Mouse (Mus musculus): ENCODE results near the gene Gpr146. TPM values are rescaled to one million over a fixed set of nuclear protein-coding genes. Genes with fewer than 3 reads are reported as not detected.

Gpr146 gene
- total and polyA plus RNA-seq, 2 experiments from 2014 or later: 23.0 to 38.2 TPM

DNA sequence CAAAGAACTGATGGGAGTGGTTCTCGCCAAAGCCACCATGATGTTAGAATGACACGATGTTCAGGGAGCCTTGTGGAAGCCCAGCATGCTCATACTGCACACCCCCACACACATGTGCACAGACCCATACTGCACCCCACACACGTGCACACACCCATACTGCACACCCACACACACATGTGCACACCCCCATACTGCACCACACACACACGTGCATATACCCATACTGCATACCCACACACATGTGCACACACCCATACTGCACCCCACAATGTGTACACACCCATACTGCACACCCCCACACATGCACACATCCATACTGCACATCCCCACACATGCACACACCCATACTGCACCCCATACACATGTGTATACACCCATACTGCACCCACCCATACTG, 41.9 kb upstream of the Gpr146 start:
- TF ChIP-seq EP300 (IDR thresholded peaks at IDR 0.05; ENCODE audit: low read depth) (no peak), CTCF (IDR thresholded peaks at IDR 0.05; ENCODE audit: low read depth) (no peak)
- H3K36me3 ChIP-seq (replicated peaks; ENCODE audit: control insufficient read depth, insufficient read depth, low read length): peaks cover 39% of the 10 kb centered on the region

DNA sequence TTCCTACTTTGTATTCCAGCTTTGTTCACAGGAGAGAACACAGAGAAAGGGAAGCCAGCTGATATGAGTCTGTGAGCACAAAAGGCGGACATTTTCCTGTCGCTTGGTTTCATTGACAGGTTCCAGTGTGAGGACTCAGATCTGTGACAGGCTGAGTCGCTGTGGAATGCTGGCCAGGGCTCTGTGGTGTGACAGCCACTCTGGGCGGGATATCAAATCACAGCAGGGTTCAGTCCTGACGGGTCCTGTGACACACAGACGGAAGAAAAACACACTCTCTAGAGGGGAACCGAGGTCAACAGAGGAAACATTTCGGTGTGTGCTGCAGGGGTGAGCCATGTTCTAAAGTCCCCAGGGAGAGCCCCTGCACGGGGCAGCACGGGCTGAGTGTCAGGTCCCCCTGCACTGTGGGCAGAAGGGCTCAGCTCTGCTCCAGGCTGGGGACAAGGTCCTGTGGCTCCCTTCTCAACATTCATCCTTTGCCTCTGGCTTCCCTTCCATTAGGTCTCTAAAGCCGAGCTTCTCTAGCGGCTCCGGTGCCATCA, 39.6 kb upstream of the Gpr146 start:
- Histone ChIP-seq H3K9ac (replicated peaks; ENCODE audit: low read depth, low read length) (no peak overlapping the region), H3K4me2 (ENCODE audit: low read depth, low read length) (no peak overlapping the region), H3K36me3 (replicated peaks; ENCODE audit: control insufficient read depth, insufficient read depth, low read length) (peaks cover 58% of the 10 kb centered on the region), H3K4me3 (ENCODE audit: low read depth, low read length) (no peak overlapping the region), H3K9me3 (replicated peaks; ENCODE audit: control insufficient read depth, low read length) (no peaks in the 10 kb centered on the region), H3K4me1 (ENCODE audit: control insufficient read depth, insufficient read depth) (peaks cover 9% of the 10 kb centered on the region; the same call in 1 of the 2 replicates), H3K27ac (ENCODE audit: low read depth) (peak overlapping the region; percentile 70), H3K27me3 (ENCODE audit: control insufficient read depth, insufficient read depth, low read length) (no peaks in the 10 kb centered on the region)
- 25% methylated on average over 13 of the region's 13 CpGs for WGBS
- DNase-seq (ENCODE audit: low spot score) (peak; percentile 69), ATAC-seq (ENCODE audit: insufficient read depth, low read depth) (peak; percentile 84)
- no peak for TF ChIP-seq EP300 (IDR thresholded peaks at IDR 0.05; ENCODE audit: low read depth)
- no peak for TF ChIP-seq CTCF (IDR thresholded peaks at IDR 0.05; ENCODE audit: low read depth)

More for the DNA sequence above, 41.9 kb upstream of the Gpr146 start:
- no peak overlapping the region for H3K9ac ChIP-seq (replicated peaks; ENCODE audit: low read depth, low read length)
- no peaks in the 10 kb centered on the region for H3K27me3 ChIP-seq (ENCODE audit: control insufficient read depth, insufficient read depth, low read length)
- H3K4me2 ChIP-seq (ENCODE audit: low read depth, low read length): no peak overlapping the region
- H3K9me3 ChIP-seq (replicated peaks; ENCODE audit: control insufficient read depth, low read length): no peaks in the 10 kb centered on the region
- no peak for ATAC-seq (ENCODE audit: insufficient read depth, low read depth)
- DNase-seq (ENCODE audit: low spot score): no peak
- no peak overlapping the region for H3K27ac ChIP-seq (ENCODE audit: low read depth)
- H3K4me3 ChIP-seq (ENCODE audit: low read depth, low read length): no peak overlapping the region
- H3K4me1 ChIP-seq (ENCODE audit: control insufficient read depth, insufficient read depth): peaks cover 14% of the 10 kb centered on the region
- WGBS: 86% methylated on average over 4 of the region's 4 CpGs

DNA sequence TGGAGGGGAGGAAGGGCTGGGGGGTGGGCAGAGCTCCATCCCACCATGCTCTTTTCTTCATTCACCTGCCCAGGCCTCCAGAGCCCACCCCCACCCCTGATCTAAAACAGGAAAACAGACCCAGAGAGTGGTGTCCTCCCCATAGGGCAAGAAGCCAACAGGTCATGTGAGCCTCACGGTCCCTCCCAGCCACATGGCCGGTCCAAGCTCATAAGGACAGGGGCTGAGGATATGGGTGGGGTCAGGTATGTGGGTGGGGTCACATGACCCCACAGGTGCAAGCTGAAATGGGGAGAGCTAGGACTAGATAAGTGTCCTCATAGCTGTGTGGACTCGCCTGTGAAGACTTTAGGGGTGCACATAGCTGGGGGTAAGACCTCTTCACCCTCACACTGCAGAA, 39.1 kb upstream of the Gpr146 start:
- Histone ChIP-seq H3K27me3 (ENCODE audit: control insufficient read depth, insufficient read depth, low read length) (no peaks in the 10 kb centered on the region), H3K36me3 (replicated peaks; ENCODE audit: control insufficient read depth, insufficient read depth, low read length) (peaks cover 58% of the 10 kb centered on the region), H3K9me3 (replicated peaks; ENCODE audit: control insufficient read depth, low read length) (no peaks in the 10 kb centered on the region), H3K27ac (ENCODE audit: low read depth) (peak overlapping the region; percentile 70), H3K4me1 (ENCODE audit: control insufficient read depth, insufficient read depth) (peaks cover 9% of the 10 kb centered on the region; the same call in 1 of the 2 replicates), H3K9ac (replicated peaks; ENCODE audit: low read depth, low read length) (no peak overlapping the region), H3K4me2 (ENCODE audit: low read depth, low read length) (no peak overlapping the region), H3K4me3 (ENCODE audit: low read depth, low read length) (no peak overlapping the region)
- WGBS: 34% methylated on average over 3 of the region's 3 CpGs
- DNase-seq (ENCODE audit: low spot score): no peak
- no peak for TF ChIP-seq CTCF (IDR thresholded peaks at IDR 0.05; ENCODE audit: low read depth)
- no peak for TF ChIP-seq EP300 (IDR thresholded peaks at IDR 0.05; ENCODE audit: low read depth)
- ATAC-seq (ENCODE audit: insufficient read depth, low read depth): peak; percentile 47

DNA sequence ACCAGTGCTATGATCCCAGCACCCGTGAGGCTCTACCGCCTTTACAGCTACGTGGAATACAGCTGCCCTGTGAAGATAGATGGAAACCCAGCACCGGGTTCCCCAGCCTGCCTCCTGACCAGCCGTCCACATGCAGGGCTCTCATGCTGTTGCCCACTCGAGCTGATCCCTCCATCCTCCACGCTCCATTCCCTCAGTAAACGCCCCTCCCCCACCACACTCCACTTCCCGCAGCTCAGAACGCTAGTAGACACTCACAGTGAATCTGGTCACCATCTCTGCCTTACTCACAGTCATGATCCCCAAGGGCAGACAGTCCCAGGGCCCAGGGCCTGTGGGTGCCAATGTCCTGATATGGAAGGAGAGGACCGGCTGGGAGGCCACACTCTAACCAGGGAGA, 38.6 kb upstream of the Gpr146 start:
- no peak overlapping the region for H3K4me3 ChIP-seq (ENCODE audit: low read depth, low read length)
- no peak for DNase-seq (ENCODE audit: low spot score)
- TF ChIP-seq EP300 (IDR thresholded peaks at IDR 0.05; ENCODE audit: low read depth) (no peak), CTCF (IDR thresholded peaks at IDR 0.05; ENCODE audit: low read depth) (no peak)
- H3K27me3 ChIP-seq (ENCODE audit: control insufficient read depth, insufficient read depth, low read length): no peaks in the 10 kb centered on the region
- ATAC-seq (ENCODE audit: insufficient read depth, low read depth): no peak
- H3K36me3 ChIP-seq (replicated peaks; ENCODE audit: control insufficient read depth, insufficient read depth, low read length): peaks cover 58% of the 10 kb centered on the region
- 75% methylated on average over 11 of the region's 11 CpGs for WGBS
- peaks cover 9% of the 10 kb centered on the region; the same call in 1 of the 2 replicates for H3K4me1 ChIP-seq (ENCODE audit: control insufficient read depth, insufficient read depth)
- no peak overlapping the region for H3K4me2 ChIP-seq (ENCODE audit: low read depth, low read length)
- 0 out of 2 replicates have a peak overlapping the region, but pooled peaks have one; percentile 8 for H3K9ac ChIP-seq (replicated peaks; ENCODE audit: low read depth, low read length)
- no peak overlapping the region for H3K27ac ChIP-seq (ENCODE audit: low read depth)
- H3K9me3 ChIP-seq (replicated peaks; ENCODE audit: control insufficient read depth, low read length): no peaks in the 10 kb centered on the region

- peaks cover 5% of the 10 kb centered on the region; the same call in 1 of the 2 replicates for H3K4me1 ChIP-seq (ENCODE audit: control insufficient read depth, insufficient read depth)
- H3K9ac ChIP-seq (replicated peaks; ENCODE audit: low read depth, low read length): peak overlapping the region; percentile 79
- peaks cover 32% of the 10 kb centered on the region for H3K36me3 ChIP-seq (replicated peaks; ENCODE audit: control insufficient read depth, insufficient read depth, low read length)
- ATAC-seq (ENCODE audit: insufficient read depth, low read depth) (peak; percentile 72), DNase-seq (ENCODE audit: low spot score) (peak; percentile 86)
- H3K27ac ChIP-seq (ENCODE audit: low read depth): peak overlapping the region; percentile 79
- TF ChIP-seq CTCF (IDR thresholded peaks at IDR 0.05; ENCODE audit: low read depth): peak; percentile 76
- no peak for TF ChIP-seq EP300 (IDR thresholded peaks at IDR 0.05; ENCODE audit: low read depth)
- H3K27me3 ChIP-seq (ENCODE audit: control insufficient read depth, insufficient read depth, low read length): no peaks in the 10 kb centered on the region
- WGBS: 7% methylated on average over 12 of the region's 12 CpGs
- no peaks in the 10 kb centered on the region for H3K9me3 ChIP-seq (replicated peaks; ENCODE audit: control insufficient read depth, low read length)
- peak overlapping the region; percentile 68 for H3K4me3 ChIP-seq (ENCODE audit: low read depth, low read length)
- H3K4me2 ChIP-seq (ENCODE audit: low read depth, low read length): peak overlapping the region; percentile 95
These were observed 33.3 kb upstream of the Gpr146 start for GRCm38 (mm10) chr5:139344021-139344686.

Measured in heart, postnatal 0 days (tissue).